Mouse (Mus musculus) hindbrain, embryonic 13.5 days (tissue): Measurements from ENCODE around the gene Ap5z1. TPM values are rescaled to one million over a fixed set of nuclear protein-coding genes. Genes with fewer than 3 reads are reported as not detected.

Source experiments
- ATAC-seq: fragments of 200-750 bp; cut with Nextera tagmentation; 2 replicates; pipeline ENCODE4 v1.8.0; 2017; ENCODE audit warnings: moderate TSS enrichment; ENCODE audit not compliant: low FRiP score
- H3K27ac ChIP-seq: fragments of 300-500 bp; sonication (generic); 2 replicates; pipeline ENCODE4 v1.5.1; 2015; ENCODE audit warnings: inconsistent platforms, mild to moderate bottlenecking, moderate library complexity
- H3K27me3 ChIP-seq: fragments of 300-500 bp; sonication (generic); 2 replicates; pipeline ENCODE4 v1.6.1; 2015; ENCODE audit warnings: mild to moderate bottlenecking, inconsistent platforms
- H3K36me3 ChIP-seq: fragments of 300-500 bp; sonication (generic); 2 replicates; pipeline ENCODE4 v1.6.1; 2015; ENCODE audit warnings: mild to moderate bottlenecking, inconsistent platforms
- H3K4me1 ChIP-seq: fragments of 300-500 bp; sonication (generic); replicated peaks from 2 replicates; pipeline ENCODE4 v1.6.1; 2015; ENCODE audit warnings: inconsistent platforms
- H3K4me2 ChIP-seq: fragments of 300-500 bp; sonication (generic); 2 replicates; pipeline ENCODE4 v1.6.1; 2015; ENCODE audit warnings: inconsistent platforms, mild to moderate bottlenecking, moderate library complexity
- H3K4me3 ChIP-seq: fragments of 300-500 bp; sonication (generic); 2 replicates; pipeline ENCODE4 v1.5.1; 2015; ENCODE audit warnings: mild to moderate bottlenecking, inconsistent platforms
- H3K9ac ChIP-seq: fragments of 300-500 bp; sonication (generic); 2 replicates; pipeline ENCODE4 v1.6.1; 2015; ENCODE audit warnings: mild to moderate bottlenecking, inconsistent platforms
- H3K9me3 ChIP-seq: fragments of 300-500 bp; sonication (generic); 2 replicates; pipeline ENCODE4 v1.6.1; 2016; ENCODE audit warnings: inconsistent platforms
- WGBS: fragments of 180-500 bp; shearing (Covaris S2); methylation state at CpG from one replicate; pipeline ENCODE4 v1.1.7; 2015; 5-methylcytosine and 5-hydroxymethylcytosine counted together
- polyA plus RNA-seq: library from polyadenylated mRNA; unstranded; fragments of >200 nt; fragmentation: Nextera tagmentation; extraction: Ambion mirVana; gene quantifications from 2 replicates; pipeline ENCODE4 v1.2.1, GENCODE M21; 2015

The Ap5z1 gene
- polyA plus RNA-seq, 1 experiment from 2014 or later = 12.8 TPM

- 0 out of 2 replicates have a peak, but pooled peaks cover 12% of the 10 kb centered on the region for H3K36me3 ChIP-seq
- H3K27me3 ChIP-seq = no peaks in the 10 kb centered on the region
- H3K9me3 ChIP-seq = no peaks in the 10 kb centered on the region
- peaks cover 73% of the 10 kb centered on the region for H3K4me1 ChIP-seq
- H3K27ac ChIP-seq = peak overlapping the region; percentile 84; the same call in 1 of the 2 replicates
- no peak for ATAC-seq
- H3K4me3 ChIP-seq = no peak overlapping the region
- no peak overlapping the region for H3K9ac ChIP-seq
- H3K4me2 ChIP-seq = no peak overlapping the region
- 89% methylated on average over 7 of the region's 7 CpGs for WGBS
These were observed 21.7 kb upstream of the Ap5z1 start for GRCm38 (mm10) chr5:142442045-142442440.

GRCm38 (mm10) chr5:142443514-142443913 lies 20.2 kb upstream of the Ap5z1 start:
- Histone ChIP-seq H3K9me3 (no peaks in the 10 kb centered on the region), H3K4me3 (no peak overlapping the region), H3K36me3 (0 out of 2 replicates have a peak, but pooled peaks cover 3% of the 10 kb centered on the region), H3K9ac (no peak overlapping the region; the same call in 1 of the 2 replicates), H3K4me1 (peaks cover 83% of the 10 kb centered on the region), H3K27ac (no peak overlapping the region), H3K27me3 (no peaks in the 10 kb centered on the region), H3K4me2 (no peak overlapping the region)
- WGBS = 58% methylated on average over 15 of the region's 15 CpGs
- ATAC-seq = no peak

- WGBS = 78% methylated on average over 14 of the region's 14 CpGs
- Histone ChIP-seq H3K4me2 (no peak overlapping the region), H3K4me3 (no peak overlapping the region), H3K4me1 (peaks cover 81% of the 10 kb centered on the region), H3K27ac (no peak overlapping the region), H3K27me3 (no peaks in the 10 kb centered on the region), H3K9ac (no peak overlapping the region), H3K36me3 (peaks cover 2% of the 10 kb centered on the region; the same call in 1 of the 2 replicates), H3K9me3 (no peaks in the 10 kb centered on the region)
- ATAC-seq = no peak
These were observed 19.8 kb upstream of the Ap5z1 start for GRCm38 (mm10) chr5:142443994-142444393.

GRCm38 (mm10) chr5:142444791-142445531 lies 18.8 kb upstream of the Ap5z1 start:
- Histone ChIP-seq H3K4me2 (no peak overlapping the region), H3K27ac (peak overlapping the region; percentile 71), H3K4me1 (peaks cover 71% of the 10 kb centered on the region), H3K9ac (peak overlapping the region; percentile 51; the same call in 1 of the 2 replicates), H3K27me3 (no peaks in the 10 kb centered on the region), H3K36me3 (peaks cover 11% of the 10 kb centered on the region), H3K9me3 (no peaks in the 10 kb centered on the region), H3K4me3 (no peak overlapping the region)
- ATAC-seq = no peak
- 68% methylated on average over 11 of the region's 11 CpGs for WGBS

- Histone ChIP-seq H3K36me3 (peaks cover 18% of the 10 kb centered on the region), H3K27ac (peak overlapping the region; percentile 71), H3K4me3 (no peak overlapping the region), H3K9me3 (no peaks in the 10 kb centered on the region), H3K4me1 (peaks cover 64% of the 10 kb centered on the region), H3K27me3 (no peaks in the 10 kb centered on the region), H3K9ac (peak overlapping the region; percentile 51; the same call in 1 of the 2 replicates), H3K4me2 (no peak overlapping the region)
- no peak for ATAC-seq
- 47% methylated on average over 8 of the region's 8 CpGs for whole genome bisulfite sequencing
These were observed 18.0 kb upstream of the Ap5z1 start for GRCm38 (mm10) chr5:142445709-142446108.

- H3K27me3 ChIP-seq = no peaks in the 10 kb centered on the region
- H3K9me3 ChIP-seq = no peaks in the 10 kb centered on the region
- H3K4me3 ChIP-seq = no peak overlapping the region
- peak overlapping the region; percentile 72 for H3K27ac ChIP-seq
- no peak overlapping the region for H3K4me2 ChIP-seq
- WGBS = 6% methylated on average over 9 of the region's 9 CpGs
- ATAC-seq = peak; percentile 70
- H3K4me1 ChIP-seq = peaks cover 45% of the 10 kb centered on the region
- H3K9ac ChIP-seq = peak overlapping the region; percentile 40; the same call in 1 of the 2 replicates
- peaks cover 33% of the 10 kb centered on the region for H3K36me3 ChIP-seq
These were observed 15.7 kb upstream of the Ap5z1 start for GRCm38 (mm10) chr5:142448076-142448475.

- 45% methylated on average over 12 of the region's 12 CpGs for WGBS
These were observed 15.1 kb upstream of the Ap5z1 start for GRCm38 (mm10) chr5:142448623-142449022.

GRCm38 (mm10) chr5:142450846-142451245 lies 12.9 kb upstream of the Ap5z1 start:
- no peak overlapping the region for H3K4me3 ChIP-seq
- no peaks in the 10 kb centered on the region for H3K9me3 ChIP-seq
- no peak for ATAC-seq
- no peaks in the 10 kb centered on the region for H3K27me3 ChIP-seq
- H3K4me2 ChIP-seq = no peak overlapping the region
- H3K27ac ChIP-seq = peak overlapping the region; percentile 12; the same call in 1 of the 2 replicates
- peaks cover 19% of the 10 kb centered on the region for H3K4me1 ChIP-seq
- 89% methylated on average over 9 of the region's 9 CpGs for WGBS
- peaks cover 59% of the 10 kb centered on the region for H3K36me3 ChIP-seq
- no peak overlapping the region; the same call in none of the 2 replicates for H3K9ac ChIP-seq

More at GRCm38 (mm10) chr5:142448623-142449022, 15.1 kb upstream of the Ap5z1 start:
- no peak overlapping the region for H3K4me3 ChIP-seq
- no peak overlapping the region for H3K9ac ChIP-seq
- H3K27me3 ChIP-seq = no peaks in the 10 kb centered on the region
- no peak overlapping the region for H3K27ac ChIP-seq
- H3K4me2 ChIP-seq = no peak overlapping the region
- H3K9me3 ChIP-seq = no peaks in the 10 kb centered on the region
- H3K4me1 ChIP-seq = peaks cover 40% of the 10 kb centered on the region
- ATAC-seq = no peak
- H3K36me3 ChIP-seq = peaks cover 39% of the 10 kb centered on the region

- ATAC-seq = no peak
- H3K36me3 ChIP-seq = peaks cover 68% of the 10 kb centered on the region
These were observed 12.0 kb upstream of the Ap5z1 start for GRCm38 (mm10) chr5:142451759-142452158.

GRCm38 (mm10) chr5:142453742-142454141 lies 10.0 kb upstream of the Ap5z1 start:
- WGBS = 94% methylated on average over 13 of the region's 13 CpGs
- no peak for ATAC-seq

More at GRCm38 (mm10) chr5:142451759-142452158, 12.0 kb upstream of the Ap5z1 start:
- Histone ChIP-seq H3K9me3 (no peaks in the 10 kb centered on the region), H3K27ac (no peak overlapping the region), H3K27me3 (no peaks in the 10 kb centered on the region), H3K4me3 (no peak overlapping the region), H3K4me1 (peaks cover 14% of the 10 kb centered on the region), H3K4me2 (no peak overlapping the region), H3K9ac (no peak overlapping the region)
- WGBS = 6% methylated on average over 1 of the region's 1 CpGs

GRCm38 (mm10) chr5:142456318-142456717 lies 7.4 kb upstream of the Ap5z1 start:
- Histone ChIP-seq H3K36me3 (peaks cover 74% of the 10 kb centered on the region), H3K4me2 (no peak overlapping the region), H3K9ac (no peak overlapping the region), H3K27me3 (no peaks in the 10 kb centered on the region), H3K4me1 (0 out of 2 replicates have a peak, but pooled peaks cover 3% of the 10 kb centered on the region), H3K9me3 (no peaks in the 10 kb centered on the region), H3K27ac (no peak overlapping the region), H3K4me3 (no peak overlapping the region)
- WGBS = 59% methylated on average over 15 of the region's 15 CpGs
- ATAC-seq = no peak

More at GRCm38 (mm10) chr5:142453742-142454141, 10.0 kb upstream of the Ap5z1 start:
- H3K4me3 ChIP-seq = no peak overlapping the region
- no peaks in the 10 kb centered on the region for H3K27me3 ChIP-seq
- H3K27ac ChIP-seq = no peak overlapping the region
- no peak overlapping the region for H3K9ac ChIP-seq
- H3K4me1 ChIP-seq = 0 out of 2 replicates have a peak, but pooled peaks cover 3% of the 10 kb centered on the region
- no peaks in the 10 kb centered on the region for H3K9me3 ChIP-seq
- peaks cover 88% of the 10 kb centered on the region for H3K36me3 ChIP-seq
- no peak overlapping the region for H3K4me2 ChIP-seq

- 0 out of 2 replicates have a peak overlapping the region, but pooled peaks have one; percentile 49 for H3K9ac ChIP-seq
- no peak overlapping the region for H3K4me2 ChIP-seq
- no peak overlapping the region for H3K4me3 ChIP-seq
- H3K36me3 ChIP-seq = peaks cover 77% of the 10 kb centered on the region
- no peak for ATAC-seq
- no peaks in the 10 kb centered on the region for H3K9me3 ChIP-seq
- 58% methylated on average over 10 of the region's 10 CpGs for WGBS
- H3K27me3 ChIP-seq = no peaks in the 10 kb centered on the region
- no peak overlapping the region; the same call in 1 of the 2 replicates for H3K27ac ChIP-seq
- H3K4me1 ChIP-seq = 0 out of 2 replicates have a peak, but pooled peaks cover 3% of the 10 kb centered on the region
These were observed 6.4 kb upstream of the Ap5z1 start for GRCm38 (mm10) chr5:142457345-142457744.
